Mouse (Mus musculus) forebrain, embryonic 10.5 days (tissue): ENCODE data around the gene Bpifb9b. TPM values are rescaled to one million over a fixed set of nuclear protein-coding genes. Genes with fewer than 3 reads are reported as not detected.
"Not testable (repeated sequence)": the region's sequence is repeated elsewhere in the genome, so short reads cannot be mapped to it uniquely, and the experiment has no call there.

Experiments
- DNase-seq: peaks from one replicate; pipeline ENCODE4 v3.0.0-alpha.2; 2017; ENCODE audit warnings: low spot score; ENCODE audit errors: extremely low spot score
- H3K27ac ChIP-seq: fragments of 300-500 bp; sonication (generic); 2 replicates; pipeline ENCODE4 v1.5.1; 2016; ENCODE audit warnings: mild to moderate bottlenecking
- H3K27me3 ChIP-seq: fragments of 300-500 bp; sonication (generic); 2 replicates; pipeline ENCODE4 v1.6.1; 2016; ENCODE audit warnings: mild to moderate bottlenecking; ENCODE audit not compliant: poor library complexity, severe bottlenecking
- H3K36me3 ChIP-seq: fragments of 300-500 bp; sonication (generic); replicated peaks from 2 replicates; pipeline ENCODE4 v1.6.1; 2016; ENCODE audit warnings: mild to moderate bottlenecking, moderate library complexity
- H3K4me1 ChIP-seq: fragments of 300-500 bp; sonication (generic); 2 replicates; pipeline ENCODE4 v1.6.1; 2016
- H3K4me3 ChIP-seq: fragments of 300-500 bp; sonication (generic); 2 replicates; pipeline ENCODE4 v1.5.1; 2016; ENCODE audit warnings: mild to moderate bottlenecking, moderate library complexity
- H3K9me3 ChIP-seq: fragments of 300-500 bp; sonication (generic); 2 replicates; pipeline ENCODE4 v1.6.1; 2016; ENCODE audit warnings: mild to moderate bottlenecking, moderate library complexity
- WGBS: fragments of 180-500 bp; shearing (Covaris S2); methylation state at CpG from one replicate; pipeline ENCODE4 v1.1.7; 2016; 5-methylcytosine and 5-hydroxymethylcytosine counted together
- polyA plus RNA-seq: library from polyadenylated mRNA; unstranded; fragments of >200 nt; fragmentation: Nextera tagmentation; extraction: Ambion mirVana; gene quantifications from 2 replicates; pipeline ENCODE4 v1.2.1, GENCODE M21; 2016

Bpifb9b gene
- polyA plus RNA-seq, 1 experiment from 2014 or later: not detected

- H3K27ac ChIP-seq: no peak overlapping the region
- no peaks in the 10 kb centered on the region for H3K4me1 ChIP-seq
- peaks cover 50% of the 10 kb centered on the region for H3K36me3 ChIP-seq
- H3K4me3 ChIP-seq: no peak overlapping the region
- no peaks in the 10 kb centered on the region for H3K27me3 ChIP-seq
- no peak for DNase-seq
- 90% methylated on average over 3 of the region's 3 CpGs for WGBS
- H3K9me3 ChIP-seq: no peaks in the 10 kb centered on the region
Measured at GRCm38 (mm10) chr2:154348152-154348551, 41.1 kb downstream of the Bpifb9b start.

- DNase-seq, H3K4me1 ChIP-seq, H3K27me3 ChIP-seq, H3K9me3 ChIP-seq: not testable (repeated sequence)
- H3K4me3 ChIP-seq: peak overlapping the region; percentile 40
- 78% methylated on average over 16 of the region's 19 CpGs for WGBS
- peaks cover 24% of the 10 kb centered on the region; the same call in 1 of the 2 replicates for H3K36me3 ChIP-seq
- peak overlapping the region; percentile 61 for H3K27ac ChIP-seq
Measured at GRCm38 (mm10) chr2:154354000-154354425, 47.0 kb downstream of the Bpifb9b start.

GRCm38 (mm10) chr2:154367510-154367909 lies 60.5 kb downstream of the Bpifb9b start:
- no peaks in the 10 kb centered on the region for H3K27me3 ChIP-seq
- H3K36me3 ChIP-seq: peaks cover 56% of the 10 kb centered on the region
- no peaks in the 10 kb centered on the region for H3K9me3 ChIP-seq
- no peak overlapping the region for H3K4me3 ChIP-seq
- 89% methylated on average over 1 of the region's 1 CpGs for WGBS
- H3K27ac ChIP-seq: no peak overlapping the region
- DNase-seq: no peak
- peaks cover 5% of the 10 kb centered on the region; the same call in 1 of the 2 replicates for H3K4me1 ChIP-seq

Other genes starting within 250 kb of the Bpifb9b start
- not detected in 2 replicates for gene Bpifa3, start 176.9 kb upstream of the Bpifb9b start, polyA plus RNA-seq
- gene Bpifa1, start 164.3 kb upstream of the Bpifb9b start, polyA plus RNA-seq: not detected in 2 replicates
- gene Bpifa5, start 144.6 kb upstream of the Bpifb9b start, polyA plus RNA-seq: not detected in 2 replicates
- not detected in 2 replicates for gene Bpifb1, start 116.4 kb upstream of the Bpifb9b start, polyA plus RNA-seq
- 0.18 and 0.33 TPM in 2 replicates for gene Bpifb5, start 83.5 kb upstream of the Bpifb9b start, polyA plus RNA-seq
- gene Bpifb9a, start 49.4 kb upstream of the Bpifb9b start, polyA plus RNA-seq: not detected in 2 replicates
- 13.0 and 14.9 TPM in 2 replicates for gene Cdk5rap1, start 65.8 kb downstream of the Bpifb9b start, polyA plus RNA-seq
- gene Snta1, start 100.9 kb downstream of the Bpifb9b start, polyA plus RNA-seq: 2.5 TPM in 2 replicates
- 57.4 and 59.3 TPM in 2 replicates for gene Cbfa2t2, start 129.3 kb downstream of the Bpifb9b start, polyA plus RNA-seq
- gene 1700003F12Rik, start 239.9 kb downstream of the Bpifb9b start, polyA plus RNA-seq: 4.2 and 4.7 TPM in 2 replicates
- gene Actl10, start 244.5 kb downstream of the Bpifb9b start, polyA plus RNA-seq: 0.43 and 0.55 TPM in 2 replicates